Mouse (Mus musculus): ENCODE measurements around the gene Trim3. TPM values are rescaled to one million over a fixed set of nuclear protein-coding genes. Genes with fewer than 3 reads are reported as not detected.

Trim3 gene
- total and polyA plus RNA-seq, 2 experiments from 2014 or later, result 106 to 169 TPM

DNA sequence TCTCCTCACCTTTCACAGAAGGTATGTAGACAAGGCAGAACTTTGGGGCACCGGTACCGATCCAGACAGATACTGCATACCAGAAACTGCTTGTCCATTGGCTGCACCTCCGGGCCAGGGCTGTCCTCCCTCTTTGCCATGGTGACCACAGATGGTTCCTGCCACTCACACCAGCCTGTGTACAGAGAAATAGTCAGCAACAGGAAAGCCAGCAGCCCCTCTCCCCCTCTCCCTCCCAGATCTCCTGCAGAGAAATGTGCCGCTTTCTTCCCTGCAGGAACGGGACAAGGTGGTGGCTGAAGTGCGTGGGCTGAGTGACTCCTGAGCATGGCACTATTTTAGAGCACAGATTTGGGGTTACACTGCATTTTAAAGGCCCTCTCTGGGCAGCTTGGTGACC, 8.0 kb downstream of the Trim3 start:
- Histone ChIP-seq H3K9ac (replicated peaks; ENCODE audit: low read length) (no peak overlapping the region), H3K36me3 (ENCODE audit: insufficient read depth, low read length) (peaks cover 45% of the 10 kb centered on the region), H3K9me3 (ENCODE audit: low read length) (no peaks in the 10 kb centered on the region), H3K4me1 (ENCODE audit: insufficient read depth, low read length) (peaks cover 6% of the 10 kb centered on the region; the same call in 1 of the 2 replicates), H3K4me2 (ENCODE audit: low read depth, low read length) (no peak overlapping the region), H3K4me3 (ENCODE audit: low read length) (no peak overlapping the region), H3K27ac (no peak overlapping the region), H3K27me3 (ENCODE audit: insufficient read depth, low read length) (no peaks in the 10 kb centered on the region)
- ATAC-seq (no peak), DNase-seq (ENCODE audit: low spot score) (no peak)
- 64% methylated on average over 6 of the region's 6 CpGs for WGBS
- no peak for TF ChIP-seq CTCF (IDR thresholded peaks at IDR 0.05; ENCODE audit: low read depth)

DNA sequence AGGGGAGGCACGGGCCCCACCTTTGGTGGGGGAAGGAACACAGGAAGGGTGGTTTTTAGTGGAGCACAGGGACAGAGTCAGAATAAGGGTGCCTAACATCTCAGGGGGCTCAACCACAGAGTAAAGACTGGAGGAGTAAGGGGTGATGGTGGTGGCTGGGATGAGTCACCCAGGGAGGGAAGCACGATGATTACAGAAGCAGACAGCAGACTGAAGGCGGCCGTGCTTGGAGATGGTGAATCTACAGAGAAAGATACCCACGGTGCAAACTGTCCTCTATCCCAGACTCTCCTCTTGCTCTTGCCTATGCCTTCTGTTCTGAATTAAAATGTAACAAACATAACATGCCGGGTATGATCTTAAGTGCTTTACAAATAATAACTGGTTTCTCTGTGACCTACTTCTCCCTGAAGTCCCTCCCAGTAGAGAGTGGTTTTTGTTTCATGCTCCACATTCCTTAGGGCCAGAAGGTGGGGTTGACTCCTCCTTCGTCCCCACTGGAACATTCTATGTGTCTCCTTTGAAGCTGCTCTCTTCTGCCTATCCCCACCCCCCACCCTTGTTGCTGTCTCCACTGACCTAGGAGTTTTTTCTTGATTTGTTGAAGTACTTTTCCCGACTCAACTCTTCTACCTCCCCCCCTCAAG, 11.6 kb downstream of the Trim3 start:
- no peak for ATAC-seq
- Histone ChIP-seq H3K9ac (replicated peaks; ENCODE audit: low read length) (no peak overlapping the region), H3K4me1 (ENCODE audit: insufficient read depth, low read length) (no peaks in the 10 kb centered on the region), H3K27ac (no peak overlapping the region), H3K4me3 (ENCODE audit: low read length) (no peak overlapping the region), H3K36me3 (ENCODE audit: insufficient read depth, low read length) (peaks cover 81% of the 10 kb centered on the region), H3K4me2 (ENCODE audit: low read depth, low read length) (no peak overlapping the region), H3K9me3 (ENCODE audit: low read length) (no peaks in the 10 kb centered on the region), H3K27me3 (ENCODE audit: insufficient read depth, low read length) (no peaks in the 10 kb centered on the region)
- no peak for TF ChIP-seq CTCF (IDR thresholded peaks at IDR 0.05; ENCODE audit: low read depth)
- WGBS, result 83% methylated on average over 8 of the region's 8 CpGs
- no peak for DNase-seq (ENCODE audit: low spot score)

DNA sequence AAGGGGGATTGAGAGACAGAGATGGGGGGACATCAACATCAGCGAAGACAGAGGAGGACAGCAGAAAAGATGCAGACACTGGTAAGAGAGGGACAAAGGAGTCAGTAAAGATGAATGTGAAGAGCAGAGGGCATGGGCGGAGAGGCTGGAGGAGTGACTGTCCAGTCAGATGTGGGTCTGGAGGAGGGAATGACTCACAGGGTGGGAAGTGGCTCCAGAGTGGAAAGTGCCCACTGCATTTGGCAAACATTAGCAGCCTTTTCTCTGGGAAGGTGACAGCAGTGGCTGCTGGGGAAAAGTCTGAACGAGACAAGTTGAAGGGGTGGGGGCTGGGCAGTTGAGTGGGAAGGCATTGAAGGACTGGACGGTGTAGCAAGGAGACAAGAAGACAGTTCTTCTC, 12.3 kb downstream of the Trim3 start:
- ATAC-seq (no peak), DNase-seq (ENCODE audit: low spot score) (no peak)
- no peaks in the 10 kb centered on the region for H3K27me3 ChIP-seq (ENCODE audit: insufficient read depth, low read length)
- no peaks in the 10 kb centered on the region for H3K4me1 ChIP-seq (ENCODE audit: insufficient read depth, low read length)
- peaks cover 89% of the 10 kb centered on the region for H3K36me3 ChIP-seq (ENCODE audit: insufficient read depth, low read length)
- WGBS, result 65% methylated on average over 4 of the region's 4 CpGs
- no peak overlapping the region for H3K4me3 ChIP-seq (ENCODE audit: low read length)
- no peak overlapping the region for H3K9ac ChIP-seq (replicated peaks; ENCODE audit: low read length)
- TF ChIP-seq CTCF (IDR thresholded peaks at IDR 0.05; ENCODE audit: low read depth), result no peak
- H3K27ac ChIP-seq, result no peak overlapping the region
- no peaks in the 10 kb centered on the region for H3K9me3 ChIP-seq (ENCODE audit: low read length)
- H3K4me2 ChIP-seq (ENCODE audit: low read depth, low read length), result no peak overlapping the region

DNA sequence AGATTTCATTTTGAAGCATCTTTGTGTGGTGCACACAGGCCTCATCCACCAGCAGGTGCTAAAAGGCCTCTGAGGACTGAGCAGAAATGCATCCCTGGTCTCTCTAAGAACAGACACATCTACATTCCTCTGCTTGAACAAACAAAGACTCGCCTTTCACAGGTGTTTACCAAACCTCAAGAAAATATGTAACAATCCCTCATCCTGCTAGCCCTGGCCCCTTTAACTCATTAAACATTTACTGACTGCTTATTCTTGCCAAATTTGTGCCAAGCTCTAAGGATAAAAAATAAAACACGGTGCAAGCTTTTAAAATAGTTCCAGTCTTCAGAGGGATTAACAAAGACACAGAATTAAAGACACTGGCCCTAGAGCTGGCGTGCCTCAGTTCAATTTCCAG, 13.7 kb downstream of the Trim3 start:
- H3K36me3 ChIP-seq (ENCODE audit: insufficient read depth, low read length), result peaks cover 94% of the 10 kb centered on the region
- ATAC-seq, result no peak
- no peak overlapping the region for H3K9ac ChIP-seq (replicated peaks; ENCODE audit: low read length)
- no peaks in the 10 kb centered on the region for H3K27me3 ChIP-seq (ENCODE audit: insufficient read depth, low read length)
- no peak for DNase-seq (ENCODE audit: low spot score)
- H3K4me2 ChIP-seq (ENCODE audit: low read depth, low read length), result no peak overlapping the region
- no peaks in the 10 kb centered on the region for H3K4me1 ChIP-seq (ENCODE audit: insufficient read depth, low read length)
- H3K27ac ChIP-seq, result no peak overlapping the region
- H3K9me3 ChIP-seq (ENCODE audit: low read length), result no peaks in the 10 kb centered on the region
- 80% methylated on average over 3 of the region's 3 CpGs for WGBS
- TF ChIP-seq CTCF (IDR thresholded peaks at IDR 0.05; ENCODE audit: low read depth), result no peak
- no peak overlapping the region for H3K4me3 ChIP-seq (ENCODE audit: low read length)

DNA sequence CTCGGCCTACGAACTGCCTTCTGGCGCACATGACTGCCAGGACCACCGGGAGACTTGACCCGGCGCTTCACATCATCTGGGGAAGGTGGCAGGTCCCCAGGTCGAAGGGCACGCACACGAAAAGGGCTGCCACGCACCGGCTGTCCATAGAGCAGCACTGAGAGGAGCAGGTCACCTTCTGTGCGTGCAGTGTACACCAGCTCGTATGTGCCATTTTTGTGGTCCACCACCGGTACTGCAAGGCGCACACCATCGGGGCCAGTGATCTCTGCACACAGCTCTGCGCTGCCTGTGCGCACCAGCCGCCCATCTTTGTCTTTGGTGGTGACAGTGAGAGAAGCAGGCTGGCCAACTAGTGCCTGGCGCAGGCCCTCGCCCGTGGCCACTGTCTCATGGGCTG, 15.6 kb downstream of the Trim3 start:
- TF ChIP-seq CTCF (IDR thresholded peaks at IDR 0.05; ENCODE audit: low read depth), result no peak
- Histone ChIP-seq H3K4me1 (ENCODE audit: insufficient read depth, low read length) (no peaks in the 10 kb centered on the region), H3K27ac (no peak overlapping the region), H3K4me3 (ENCODE audit: low read length) (no peak overlapping the region), H3K4me2 (ENCODE audit: low read depth, low read length) (no peak overlapping the region), H3K27me3 (ENCODE audit: insufficient read depth, low read length) (no peaks in the 10 kb centered on the region), H3K9me3 (ENCODE audit: low read length) (no peaks in the 10 kb centered on the region), H3K9ac (replicated peaks; ENCODE audit: low read length) (no peak overlapping the region), H3K36me3 (ENCODE audit: insufficient read depth, low read length) (peaks cover 96% of the 10 kb centered on the region)
- ATAC-seq (no peak), DNase-seq (ENCODE audit: low spot score) (no peak)
- WGBS, result 94% methylated on average over 22 of the region's 22 CpGs

DNA sequence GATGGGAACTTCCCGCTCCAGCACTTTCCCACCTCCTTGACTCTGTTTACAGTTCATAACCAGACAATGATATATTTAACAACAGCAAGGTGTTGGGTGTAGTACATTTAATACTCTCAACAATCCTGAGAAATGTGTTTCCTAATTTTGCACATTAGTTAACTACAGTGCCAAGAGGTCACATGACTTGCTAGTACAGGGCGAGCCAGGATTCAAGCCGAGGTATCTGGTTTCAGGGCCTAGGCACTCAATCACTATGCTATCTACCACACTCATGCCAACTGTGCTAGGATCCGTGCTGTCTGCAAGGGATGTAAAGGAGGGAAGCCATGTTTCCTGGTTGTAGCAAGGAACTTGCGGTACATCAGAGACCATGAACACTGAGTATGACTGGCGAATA, 16.8 kb downstream of the Trim3 start:
- no peak overlapping the region for H3K9ac ChIP-seq (replicated peaks; ENCODE audit: low read length)
- no peak for ATAC-seq
- no peaks in the 10 kb centered on the region for H3K27me3 ChIP-seq (ENCODE audit: insufficient read depth, low read length)
- H3K27ac ChIP-seq, result no peak overlapping the region
- H3K9me3 ChIP-seq (ENCODE audit: low read length), result no peaks in the 10 kb centered on the region
- TF ChIP-seq CTCF (IDR thresholded peaks at IDR 0.05; ENCODE audit: low read depth), result no peak
- H3K4me1 ChIP-seq (ENCODE audit: insufficient read depth, low read length), result no peaks in the 10 kb centered on the region
- peaks cover 98% of the 10 kb centered on the region for H3K36me3 ChIP-seq (ENCODE audit: insufficient read depth, low read length)
- H3K4me3 ChIP-seq (ENCODE audit: low read length), result no peak overlapping the region
- WGBS, result 86% methylated on average over 6 of the region's 6 CpGs
- H3K4me2 ChIP-seq (ENCODE audit: low read depth, low read length), result no peak overlapping the region
- DNase-seq (ENCODE audit: low spot score), result no peak

DNA sequence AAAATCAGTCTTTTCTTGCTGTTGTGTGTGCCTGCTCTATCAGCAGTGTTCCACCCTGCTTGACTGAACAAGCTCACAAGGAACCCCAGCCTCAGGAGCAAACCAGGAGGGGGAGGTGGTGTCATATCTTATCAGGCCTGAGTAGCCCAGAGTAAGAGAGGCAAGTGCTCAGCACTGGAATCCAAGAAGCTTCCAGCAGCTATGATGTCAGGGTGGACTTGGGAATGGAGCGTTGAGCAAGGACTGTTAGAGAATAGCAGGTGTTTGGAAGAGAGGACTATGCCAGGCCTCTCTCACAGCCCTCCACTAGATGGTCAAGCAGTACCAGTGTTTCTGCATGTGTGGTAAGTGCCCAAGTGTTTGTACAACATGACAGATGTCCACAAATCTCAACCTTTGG, 17.7 kb downstream of the Trim3 start:
- no peak for DNase-seq (ENCODE audit: low spot score)
- no peak for TF ChIP-seq CTCF (IDR thresholded peaks at IDR 0.05; ENCODE audit: low read depth)
- Histone ChIP-seq H3K4me2 (ENCODE audit: low read depth, low read length) (no peak overlapping the region), H3K36me3 (ENCODE audit: insufficient read depth, low read length) (peaks cover 99% of the 10 kb centered on the region), H3K9ac (replicated peaks; ENCODE audit: low read length) (no peak overlapping the region), H3K4me3 (ENCODE audit: low read length) (no peak overlapping the region), H3K9me3 (ENCODE audit: low read length) (no peaks in the 10 kb centered on the region), H3K4me1 (ENCODE audit: insufficient read depth, low read length) (no peaks in the 10 kb centered on the region), H3K27ac (no peak overlapping the region), H3K27me3 (ENCODE audit: insufficient read depth, low read length) (no peaks in the 10 kb centered on the region)
- WGBS, result 81% methylated on average over 1 of the region's 1 CpGs
- ATAC-seq, result no peak
